Mouse (Mus musculus): Measurements from ENCODE around the gene Ifitm10. TPM values are rescaled to one million over a fixed set of nuclear protein-coding genes. Genes with fewer than 3 reads are reported as not detected.
A peak's percentile ranks its signal among the peaks of the same experiment; 100 is the strongest.
"Not testable (repeated sequence)": the region's sequence is repeated elsewhere in the genome, so short reads cannot be mapped to it uniquely, and the experiment has no call there.

Gene Ifitm10
- polyA plus RNA-seq, 1 experiment from 2014 or later = 1.6 TPM

GRCm38 (mm10) chr7:142326714-142327445 lies 46.7 kb downstream of the Ifitm10 start:
- H3K4me2 ChIP-seq (ENCODE audit: low read depth, low read length) = no peak overlapping the region
- H3K9ac ChIP-seq (ENCODE audit: low read depth, low read length) = no peak overlapping the region
- H3K36me3 ChIP-seq (ENCODE audit: control insufficient read depth, insufficient read depth) = no peaks in the 10 kb centered on the region
- 41% methylated on average over 9 of the region's 9 CpGs for WGBS (ENCODE audit: insufficient replicate concordance)
- no peaks in the 10 kb centered on the region for H3K9me3 ChIP-seq (replicated peaks; ENCODE audit: control insufficient read depth, low read length)
- ATAC-seq (ENCODE audit: low read depth) = no peak
- H3K27ac ChIP-seq (ENCODE audit: low read length) = 0 out of 2 replicates have a peak overlapping the region, but pooled peaks have one; percentile 17
- H3K27me3 ChIP-seq (ENCODE audit: control insufficient read depth, insufficient read depth, low read depth, low read length) = no peaks in the 10 kb centered on the region
- peaks cover 16% of the 10 kb centered on the region for H3K4me1 ChIP-seq (ENCODE audit: control insufficient read depth, low read depth, low read length)
- H3K4me3 ChIP-seq (ENCODE audit: low read depth, low read length) = no peak overlapping the region

- ATAC-seq (ENCODE audit: low read depth) = no peak
- H3K27ac ChIP-seq (ENCODE audit: low read length) = no peak overlapping the region
- H3K4me3 ChIP-seq (ENCODE audit: low read depth, low read length) = no peak overlapping the region
- H3K4me1 ChIP-seq (ENCODE audit: control insufficient read depth, low read depth, low read length) = no peaks in the 10 kb centered on the region
- H3K4me2 ChIP-seq (ENCODE audit: low read depth, low read length) = no peak overlapping the region
- no peaks in the 10 kb centered on the region for H3K27me3 ChIP-seq (ENCODE audit: control insufficient read depth, insufficient read depth, low read depth, low read length)
- H3K9ac ChIP-seq (ENCODE audit: low read depth, low read length) = no peak overlapping the region
- no peaks in the 10 kb centered on the region for H3K36me3 ChIP-seq (ENCODE audit: control insufficient read depth, insufficient read depth)
- WGBS (ENCODE audit: insufficient replicate concordance) = 71% methylated on average over 12 of the region's 12 CpGs
- no peaks in the 10 kb centered on the region for H3K9me3 ChIP-seq (replicated peaks; ENCODE audit: control insufficient read depth, low read length)
Measured at GRCm38 (mm10) chr7:142323396-142324117, 50.0 kb downstream of the Ifitm10 start.

GRCm38 (mm10) chr7:142322641-142323040 lies 50.9 kb downstream of the Ifitm10 start:
- no peaks in the 10 kb centered on the region for H3K27me3 ChIP-seq (ENCODE audit: control insufficient read depth, insufficient read depth, low read depth, low read length)
- WGBS (ENCODE audit: insufficient replicate concordance) = 79% methylated on average over 6 of the region's 6 CpGs
- H3K9ac ChIP-seq (ENCODE audit: low read depth, low read length) = no peak overlapping the region
- H3K27ac ChIP-seq (ENCODE audit: low read length) = no peak overlapping the region
- no peak overlapping the region for H3K4me3 ChIP-seq (ENCODE audit: low read depth, low read length)
- peaks cover 4% of the 10 kb centered on the region for H3K4me1 ChIP-seq (ENCODE audit: control insufficient read depth, low read depth, low read length)
- no peaks in the 10 kb centered on the region for H3K36me3 ChIP-seq (ENCODE audit: control insufficient read depth, insufficient read depth)
- ATAC-seq (ENCODE audit: low read depth) = no peak
- no peak overlapping the region for H3K4me2 ChIP-seq (ENCODE audit: low read depth, low read length)
- H3K9me3 ChIP-seq (replicated peaks; ENCODE audit: control insufficient read depth, low read length) = no peaks in the 10 kb centered on the region

GRCm38 (mm10) chr7:142321637-142322306 lies 51.8 kb downstream of the Ifitm10 start:
- 63% methylated on average over 3 of the region's 10 CpGs for WGBS (ENCODE audit: insufficient replicate concordance)
- ATAC-seq (ENCODE audit: low read depth); H3K36me3 ChIP-seq (ENCODE audit: control insufficient read depth, insufficient read depth); H3K4me2 ChIP-seq (ENCODE audit: low read depth, low read length); H3K27ac ChIP-seq (ENCODE audit: low read length); H3K4me3 ChIP-seq (ENCODE audit: low read depth, low read length); H3K9me3 ChIP-seq (replicated peaks; ENCODE audit: control insufficient read depth, low read length); H3K9ac ChIP-seq (ENCODE audit: low read depth, low read length); H3K27me3 ChIP-seq (ENCODE audit: control insufficient read depth, insufficient read depth, low read depth, low read length): not testable (repeated sequence)
- H3K4me1 ChIP-seq (ENCODE audit: control insufficient read depth, low read depth, low read length) = peaks cover 13% of the 10 kb centered on the region

- Histone ChIP-seq H3K4me2 (ENCODE audit: low read depth, low read length) (no peak overlapping the region), H3K4me3 (ENCODE audit: low read depth, low read length) (no peak overlapping the region), H3K27ac (ENCODE audit: low read length) (no peak overlapping the region), H3K9ac (ENCODE audit: low read depth, low read length) (no peak overlapping the region), H3K27me3 (ENCODE audit: control insufficient read depth, insufficient read depth, low read depth, low read length) (no peaks in the 10 kb centered on the region), H3K36me3 (ENCODE audit: control insufficient read depth, insufficient read depth) (no peaks in the 10 kb centered on the region), H3K9me3 (replicated peaks; ENCODE audit: control insufficient read depth, low read length) (no peaks in the 10 kb centered on the region), H3K4me1 (ENCODE audit: control insufficient read depth, low read depth, low read length) (peaks cover 13% of the 10 kb centered on the region)
- WGBS (ENCODE audit: insufficient replicate concordance) = 24% methylated on average over 2 of the region's 2 CpGs
- ATAC-seq (ENCODE audit: low read depth) = no peak
Measured at GRCm38 (mm10) chr7:142320906-142321305, 52.6 kb downstream of the Ifitm10 start.

GRCm38 (mm10) chr7:142319124-142319523 lies 54.4 kb downstream of the Ifitm10 start:
- Histone ChIP-seq H3K4me1 (ENCODE audit: control insufficient read depth, low read depth, low read length) (peaks cover 13% of the 10 kb centered on the region), H3K4me2 (ENCODE audit: low read depth, low read length) (no peak overlapping the region), H3K9me3 (replicated peaks; ENCODE audit: control insufficient read depth, low read length) (no peaks in the 10 kb centered on the region), H3K36me3 (ENCODE audit: control insufficient read depth, insufficient read depth) (no peaks in the 10 kb centered on the region), H3K4me3 (ENCODE audit: low read depth, low read length) (no peak overlapping the region), H3K9ac (ENCODE audit: low read depth, low read length) (no peak overlapping the region), H3K27me3 (ENCODE audit: control insufficient read depth, insufficient read depth, low read depth, low read length) (no peaks in the 10 kb centered on the region), H3K27ac (ENCODE audit: low read length) (no peak overlapping the region)
- 83% methylated on average over 11 of the region's 11 CpGs for WGBS (ENCODE audit: insufficient replicate concordance)
- ATAC-seq (ENCODE audit: low read depth) = no peak

GRCm38 (mm10) chr7:142317216-142317615 lies 56.3 kb downstream of the Ifitm10 start:
- ATAC-seq (ENCODE audit: low read depth) = no peak
- H3K9ac ChIP-seq (ENCODE audit: low read depth, low read length) = no peak overlapping the region
- H3K36me3 ChIP-seq (ENCODE audit: control insufficient read depth, insufficient read depth) = no peaks in the 10 kb centered on the region
- H3K4me1 ChIP-seq (ENCODE audit: control insufficient read depth, low read depth, low read length) = peaks cover 13% of the 10 kb centered on the region
- WGBS (ENCODE audit: insufficient replicate concordance) = 68% methylated on average over 5 of the region's 5 CpGs
- H3K27me3 ChIP-seq (ENCODE audit: control insufficient read depth, insufficient read depth, low read depth, low read length) = no peaks in the 10 kb centered on the region
- no peak overlapping the region for H3K27ac ChIP-seq (ENCODE audit: low read length)
- no peaks in the 10 kb centered on the region for H3K9me3 ChIP-seq (replicated peaks; ENCODE audit: control insufficient read depth, low read length)
- no peak overlapping the region for H3K4me3 ChIP-seq (ENCODE audit: low read depth, low read length)
- H3K4me2 ChIP-seq (ENCODE audit: low read depth, low read length) = no peak overlapping the region

GRCm38 (mm10) chr7:142316558-142316957 lies 57.0 kb downstream of the Ifitm10 start:
- ATAC-seq (ENCODE audit: low read depth) = no peak
- Histone ChIP-seq H3K4me1 (ENCODE audit: control insufficient read depth, low read depth, low read length) (peaks cover 13% of the 10 kb centered on the region), H3K4me3 (ENCODE audit: low read depth, low read length) (no peak overlapping the region), H3K4me2 (ENCODE audit: low read depth, low read length) (no peak overlapping the region), H3K9ac (ENCODE audit: low read depth, low read length) (no peak overlapping the region), H3K27ac (ENCODE audit: low read length) (no peak overlapping the region), H3K36me3 (ENCODE audit: control insufficient read depth, insufficient read depth) (no peaks in the 10 kb centered on the region), H3K27me3 (ENCODE audit: control insufficient read depth, insufficient read depth, low read depth, low read length) (no peaks in the 10 kb centered on the region), H3K9me3 (replicated peaks; ENCODE audit: control insufficient read depth, low read length) (no peaks in the 10 kb centered on the region)
- WGBS (ENCODE audit: insufficient replicate concordance) = 33% methylated on average over 6 of the region's 6 CpGs
